Mouse (Mus musculus) kidney, adult 2 months (tissue): ENCODE measurements around the gene Dusp15. TPM values are rescaled to one million over a fixed set of nuclear protein-coding genes. Genes with fewer than 3 reads are reported as not detected.

ENCODE experiments used
- DNase-seq: peaks from one replicate; pipeline ENCODE4 v3.0.0; 2021
- H3K27ac ChIP-seq: fragments of 200-500 bp; 2 replicates; pipeline ENCODE4 v1.5.1; 2012; ENCODE audit warnings: low read depth, low read length, control low read depth, inconsistent platforms; ENCODE audit not compliant: insufficient read depth
- H3K27me3 ChIP-seq: fragments of 200-500 bp; replicated peaks from 2 replicates; pipeline ENCODE4 v1.6.1; 2012; ENCODE audit warnings: mild to moderate bottlenecking, moderate library complexity, low read length, inconsistent platforms; ENCODE audit not compliant: control insufficient read depth, insufficient read depth
- H3K36me3 ChIP-seq: fragments of 200-500 bp; 2 replicates; pipeline ENCODE4 v1.6.1; 2012; ENCODE audit warnings: mild to moderate bottlenecking, moderate library complexity, low read length, inconsistent platforms; ENCODE audit not compliant: control insufficient read depth, insufficient read depth
- H3K4me1 ChIP-seq: fragments of 200-500 bp; 2 replicates; pipeline ENCODE4 v1.6.1; 2011; ENCODE audit warnings: low read length; ENCODE audit not compliant: control insufficient read depth, insufficient read depth
- H3K4me3 ChIP-seq: fragments of 200-500 bp; 2 replicates; pipeline ENCODE4 v1.5.1; 2011; ENCODE audit warnings: mild to moderate bottlenecking, low read depth, low read length, control low read depth; ENCODE audit not compliant: insufficient read depth
- CTCF ChIP-seq: fragments of 200-500 bp; conservative IDR thresholded peaks from 2 replicates; pipeline ENCODE4 v1.5.1; 2011; ENCODE audit warnings: low read depth, mild to moderate bottlenecking, control low read depth, low read length, moderate library complexity, mixed read lengths; ENCODE audit not compliant: insufficient read depth, insufficient read length
- POLR2A ChIP-seq: fragments of 200-500 bp; IDR thresholded peaks from one replicate; pipeline ENCODE4 v1.6.1; 2011; ENCODE audit warnings: low read depth, low read length, control low read depth
- WGBS: fragments of 180-500 bp; shearing (Covaris S2); methylation state at CpG from one replicate; pipeline ENCODE4 v1.1.7; 2018; 5-methylcytosine and 5-hydroxymethylcytosine counted together
- polyA plus RNA-seq: library from polyadenylated mRNA; depleted of rRNA; stranded (reverse); fragments of >200 nt; gene quantifications from 2 replicates; pipeline ENCODE4 v1.2.3, GENCODE M21; 2012; rRNA removed

The Dusp15 gene
- polyA plus RNA-seq, 1 experiment: 12.3 TPM

GRCm38 (mm10) chr2:152903586-152903985, 47.9 kb downstream of the Dusp15 start:
- H3K27me3 ChIP-seq: no peaks in the 10 kb centered on the region
- TF ChIP-seq CTCF (no peak), POLR2A (no peak)
- DNase-seq: no peak
- WGBS: 55% methylated on average over 4 of the region's 4 CpGs
- H3K27ac ChIP-seq: no peak overlapping the region
- no peaks in the 10 kb centered on the region for H3K36me3 ChIP-seq
- H3K4me1 ChIP-seq: no peaks in the 10 kb centered on the region
- no peak overlapping the region for H3K4me3 ChIP-seq

DNA sequence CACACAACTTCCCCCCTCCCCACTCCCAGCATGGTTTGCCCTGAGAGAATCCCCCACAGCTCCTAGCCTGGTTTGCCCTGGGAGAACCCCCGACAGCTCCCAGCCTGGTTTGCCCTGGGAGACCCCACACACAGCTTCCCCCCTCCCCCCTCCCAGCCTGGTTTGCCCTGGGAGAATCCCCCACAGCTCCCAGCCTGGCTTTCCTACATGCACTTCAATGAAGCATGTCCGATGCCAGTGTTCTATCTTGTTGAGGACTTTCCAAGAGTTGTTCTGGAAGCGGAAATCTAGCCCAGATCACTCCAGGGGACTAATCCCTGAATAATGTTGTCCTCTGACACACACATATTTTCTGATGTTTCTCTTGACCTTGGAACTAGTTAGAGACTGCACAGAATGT, 48.8 kb downstream of the Dusp15 start:
- Histone ChIP-seq H3K4me3 (no peak overlapping the region), H3K4me1 (no peaks in the 10 kb centered on the region), H3K36me3 (no peaks in the 10 kb centered on the region), H3K27me3 (no peaks in the 10 kb centered on the region), H3K27ac (no peak overlapping the region)
- TF ChIP-seq CTCF (no peak), POLR2A (no peak)
- no peak for DNase-seq
- 49% methylated on average over 3 of the region's 3 CpGs for WGBS

GRCm38 (mm10) chr2:152901296-152901695, 50.2 kb downstream of the Dusp15 start:
- no peaks in the 10 kb centered on the region for H3K4me1 ChIP-seq
- H3K4me3 ChIP-seq: no peak overlapping the region
- H3K27me3 ChIP-seq: no peaks in the 10 kb centered on the region
- no peak for TF ChIP-seq CTCF
- TF ChIP-seq POLR2A: no peak
- no peak overlapping the region for H3K27ac ChIP-seq
- H3K36me3 ChIP-seq: no peaks in the 10 kb centered on the region
- 91% methylated on average over 15 of the region's 15 CpGs for WGBS
- DNase-seq: no peak

DNA sequence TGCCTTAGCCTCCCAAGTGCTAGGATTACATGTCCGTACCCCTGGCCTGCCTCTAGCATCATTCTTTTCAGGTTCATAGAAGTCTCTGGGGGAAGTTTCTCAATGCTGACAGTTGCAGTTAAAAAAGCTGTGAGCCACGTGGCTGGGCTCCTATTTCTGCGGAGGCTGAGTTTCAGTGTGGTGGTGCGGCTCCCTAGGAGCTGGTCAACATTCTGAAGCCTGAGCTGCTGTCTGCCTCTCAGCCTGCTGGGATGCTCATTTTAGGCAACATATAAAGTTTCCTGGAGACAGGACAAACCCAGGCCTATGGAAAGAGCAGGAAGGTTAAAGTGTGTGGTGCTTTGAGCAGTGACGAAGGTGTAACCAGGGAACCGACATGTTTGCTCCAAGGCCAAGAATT, 52.5 kb downstream of the Dusp15 start:
- no peak for TF ChIP-seq POLR2A
- WGBS: 82% methylated on average over 6 of the region's 6 CpGs
- H3K27me3 ChIP-seq: no peaks in the 10 kb centered on the region
- H3K4me1 ChIP-seq: no peaks in the 10 kb centered on the region
- no peaks in the 10 kb centered on the region for H3K36me3 ChIP-seq
- DNase-seq: no peak
- no peak overlapping the region for H3K4me3 ChIP-seq
- H3K27ac ChIP-seq: no peak overlapping the region

DNA sequence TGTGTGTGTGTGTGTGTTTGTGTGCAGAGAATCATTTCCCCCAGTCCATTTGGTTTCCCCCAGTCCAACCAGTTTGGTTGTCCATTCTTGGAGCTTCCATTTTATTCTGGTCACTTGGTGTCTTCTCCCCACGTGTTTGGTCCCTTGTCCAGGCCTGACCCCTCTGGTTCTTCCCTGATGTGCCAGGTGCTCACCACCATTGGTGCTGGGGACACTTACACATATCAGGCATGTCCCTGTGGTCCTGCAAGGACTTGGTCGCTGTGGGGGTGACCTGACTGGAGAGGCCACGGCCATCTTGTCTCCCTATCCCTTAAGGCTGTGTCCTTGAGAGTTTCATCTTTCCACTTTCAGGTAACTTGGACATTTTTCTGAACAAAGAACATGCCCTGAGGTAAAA, 54.6 kb downstream of the Dusp15 start:
- H3K36me3 ChIP-seq: no peaks in the 10 kb centered on the region
- no peak overlapping the region for H3K4me3 ChIP-seq
- H3K4me1 ChIP-seq: no peaks in the 10 kb centered on the region
- no peaks in the 10 kb centered on the region for H3K27me3 ChIP-seq
- 88% methylated on average over 3 of the region's 3 CpGs for whole genome bisulfite sequencing
- DNase-seq: no peak
- no peak overlapping the region for H3K27ac ChIP-seq
- TF ChIP-seq CTCF: no peak

GRCm38 (mm10) chr2:152895834-152896233, 55.7 kb downstream of the Dusp15 start:
- no peaks in the 10 kb centered on the region for H3K36me3 ChIP-seq
- H3K4me1 ChIP-seq: no peaks in the 10 kb centered on the region
- no peak overlapping the region for H3K4me3 ChIP-seq
- TF ChIP-seq CTCF (no peak), POLR2A (no peak)
- H3K27me3 ChIP-seq: no peaks in the 10 kb centered on the region
- peak; percentile 66 for DNase-seq
- H3K27ac ChIP-seq: no peak overlapping the region
- 71% methylated on average over 9 of the region's 9 CpGs for WGBS

Other genes starting within 250 kb of the Dusp15 start
- 156 and 235 TPM in 2 replicates for gene Id1, start 215.4 kb downstream of the Dusp15 start, polyA plus RNA-seq
- 2.9 and 3.1 TPM in 2 replicates for gene Cox4i2, start 197.5 kb downstream of the Dusp15 start, polyA plus RNA-seq
- gene Bcl2l1, start 120.0 kb downstream of the Dusp15 start, polyA plus RNA-seq: 126 and 129 TPM in 2 replicates
- gene Tpx2, start 103.7 kb downstream of the Dusp15 start, polyA plus RNA-seq: 0.22 and 0.39 TPM in 2 replicates
- 0.07 and 1.1 TPM in 2 replicates for gene Mylk2, start 40.3 kb downstream of the Dusp15 start, polyA plus RNA-seq
- gene Foxs1, start 18.5 kb downstream of the Dusp15 start, polyA plus RNA-seq: 6.4 and 7.3 TPM in 2 replicates
- gene Ttll9, start 10.8 kb upstream of the Dusp15 start, polyA plus RNA-seq: 0.46 and 1.0 TPM in 2 replicates
- 55.7 and 68.4 TPM in 2 replicates for gene Pdrg1, start 63.7 kb upstream of the Dusp15 start, polyA plus RNA-seq
- gene Xkr7, start 80.2 kb upstream of the Dusp15 start, polyA plus RNA-seq: not detected in 2 replicates
- 23.0 and 25.1 TPM in 2 replicates for gene Ccm2l, start 114.3 kb upstream of the Dusp15 start, polyA plus RNA-seq
- 2.9 and 4.4 TPM in 2 replicates for gene Hck, start 156.8 kb upstream of the Dusp15 start, polyA plus RNA-seq
- gene Tm9sf4, start 209.6 kb upstream of the Dusp15 start, polyA plus RNA-seq: 46.0 and 49.5 TPM in 2 replicates